Mouse (Mus musculus): ENCODE results near the gene Magi2. TPM values are rescaled to one million over a fixed set of nuclear protein-coding genes. Genes with fewer than 3 reads are reported as not detected.

Gene Magi2
- polyA plus RNA-seq, 1 experiment from 2014 or later, result 4.1 TPM

- Histone ChIP-seq H3K9ac (no peak overlapping the region), H3K27me3 (no peaks in the 10 kb centered on the region), H3K4me1 (replicated peaks) (no peaks in the 10 kb centered on the region), H3K36me3 (no peaks in the 10 kb centered on the region), H3K27ac (no peak overlapping the region), H3K9me3 (replicated peaks) (no peaks in the 10 kb centered on the region), H3K4me2 (no peak overlapping the region), H3K4me3 (no peak overlapping the region)
- WGBS, result 80% methylated on average over 3 of the region's 3 CpGs
- ATAC-seq (replicated peaks; ENCODE audit: insufficient number of reproducible peaks, insufficient read depth, low FRiP score, low read depth), result no peak
Observed at GRCm38 (mm10) chr5:20578666-20579065, 1351.8 kb downstream of the Magi2 start.

DNA sequence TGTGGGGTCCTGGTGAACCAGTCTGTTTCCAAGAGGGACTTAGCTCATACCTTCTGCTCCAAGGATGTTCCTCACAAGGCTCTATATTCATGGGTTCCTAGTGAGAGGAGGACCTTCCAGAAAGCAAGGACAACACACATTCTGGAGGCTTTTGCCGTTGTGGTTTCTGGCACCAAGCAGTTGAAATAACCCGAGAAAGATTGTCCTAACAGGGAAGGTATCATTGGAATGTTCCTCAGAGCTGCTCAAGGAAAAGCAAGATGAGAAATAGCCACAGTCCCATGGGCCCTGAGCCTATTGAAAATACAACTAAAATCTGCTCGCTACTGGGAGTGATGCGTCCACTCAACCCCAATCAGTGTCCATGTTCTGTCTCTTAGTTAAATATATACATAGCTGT, 1353.8 kb downstream of the Magi2 start:
- Histone ChIP-seq H3K9ac (no peak overlapping the region), H3K27me3 (no peaks in the 10 kb centered on the region), H3K4me1 (replicated peaks) (no peaks in the 10 kb centered on the region), H3K4me3 (no peak overlapping the region), H3K27ac (no peak overlapping the region), H3K36me3 (no peaks in the 10 kb centered on the region), H3K4me2 (no peak overlapping the region), H3K9me3 (replicated peaks) (no peaks in the 10 kb centered on the region)
- ATAC-seq (replicated peaks; ENCODE audit: insufficient number of reproducible peaks, insufficient read depth, low FRiP score, low read depth), result no peak
- 79% methylated on average over 4 of the region's 4 CpGs for WGBS

- Histone ChIP-seq H3K4me1 (replicated peaks) (no peaks in the 10 kb centered on the region), H3K4me2 (peak overlapping the region; percentile 25; the same call in 1 of the 2 replicates), H3K4me3 (no peak overlapping the region), H3K9me3 (replicated peaks) (no peaks in the 10 kb centered on the region), H3K36me3 (no peaks in the 10 kb centered on the region), H3K27ac (no peak overlapping the region), H3K27me3 (no peaks in the 10 kb centered on the region), H3K9ac (no peak overlapping the region)
- WGBS, result 31% methylated on average over 10 of the region's 10 CpGs
- no peak for ATAC-seq (replicated peaks; ENCODE audit: insufficient number of reproducible peaks, insufficient read depth, low FRiP score, low read depth)
Observed at GRCm38 (mm10) chr5:20582995-20583435, 1356.2 kb downstream of the Magi2 start.

DNA sequence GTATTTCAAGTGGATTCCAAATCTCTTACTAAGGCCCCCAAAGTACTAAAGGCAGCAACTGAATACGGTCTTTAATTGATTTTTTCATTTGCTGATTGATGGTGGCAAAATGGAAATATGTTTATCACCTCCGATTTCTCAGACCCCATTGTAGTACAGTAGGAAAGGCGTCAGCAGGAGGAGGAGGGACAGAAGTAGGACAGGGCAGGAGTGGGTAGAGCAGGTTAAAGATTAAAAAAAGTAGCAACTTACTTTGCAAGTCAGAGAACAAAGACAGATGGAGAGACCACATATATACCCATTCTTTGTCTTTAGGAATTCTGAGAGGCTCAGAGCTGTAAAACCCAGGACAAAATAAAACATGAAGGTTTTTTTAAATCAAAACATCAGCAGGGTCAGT, 1356.8 kb downstream of the Magi2 start:
- 51% methylated on average over 3 of the region's 3 CpGs for WGBS
- Histone ChIP-seq H3K9me3 (replicated peaks) (no peaks in the 10 kb centered on the region), H3K36me3 (no peaks in the 10 kb centered on the region), H3K27ac (no peak overlapping the region), H3K27me3 (no peaks in the 10 kb centered on the region), H3K4me2 (no peak overlapping the region), H3K4me3 (no peak overlapping the region), H3K4me1 (replicated peaks) (no peaks in the 10 kb centered on the region), H3K9ac (no peak overlapping the region)
- ATAC-seq (replicated peaks; ENCODE audit: insufficient number of reproducible peaks, insufficient read depth, low FRiP score, low read depth), result no peak

DNA sequence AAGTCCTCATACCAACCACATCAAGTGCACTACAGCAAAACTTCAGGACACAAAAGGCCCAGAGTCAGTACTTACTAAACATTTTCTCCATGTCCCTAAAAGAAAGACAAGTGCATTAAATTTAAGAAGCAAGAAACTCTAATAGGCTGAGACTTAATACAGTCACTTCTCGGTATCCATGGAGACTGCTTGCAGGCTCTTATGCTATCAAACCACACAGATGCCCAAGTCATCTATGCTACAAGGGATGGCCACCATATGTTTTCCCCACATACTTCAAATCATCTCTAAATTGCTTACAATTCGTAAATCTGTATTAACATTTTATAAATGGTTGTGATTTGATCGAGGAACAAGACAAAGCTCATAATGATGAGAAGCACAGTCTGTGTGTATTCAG, 1357.9 kb downstream of the Magi2 start:
- ATAC-seq (replicated peaks; ENCODE audit: insufficient number of reproducible peaks, insufficient read depth, low FRiP score, low read depth), result no peak
- 91% methylated on average over 3 of the region's 3 CpGs for WGBS
- Histone ChIP-seq H3K4me2 (no peak overlapping the region), H3K36me3 (no peaks in the 10 kb centered on the region), H3K27me3 (no peaks in the 10 kb centered on the region), H3K4me3 (no peak overlapping the region), H3K9ac (no peak overlapping the region), H3K4me1 (replicated peaks) (no peaks in the 10 kb centered on the region), H3K9me3 (replicated peaks) (no peaks in the 10 kb centered on the region), H3K27ac (no peak overlapping the region)

DNA sequence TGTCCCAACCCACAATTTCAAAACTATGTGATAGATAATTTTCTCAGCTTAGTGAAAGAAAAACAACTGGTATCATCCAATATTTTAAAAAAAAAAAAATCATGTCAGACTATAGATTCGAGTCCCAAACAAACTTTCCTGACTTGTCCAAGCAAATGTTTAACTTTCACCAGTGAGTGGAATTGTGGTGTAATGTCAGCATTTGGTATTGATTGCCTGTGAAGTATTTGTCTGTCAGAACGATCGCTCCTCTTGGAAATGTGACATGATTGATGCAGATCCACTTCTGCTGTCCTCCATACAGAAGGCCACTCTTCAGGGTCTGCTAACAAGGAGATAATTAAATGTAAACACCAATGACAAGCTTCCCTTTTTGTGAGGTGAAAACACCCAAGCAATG, 1362.9 kb downstream of the Magi2 start:
- Histone ChIP-seq H3K27ac (no peak overlapping the region), H3K9me3 (replicated peaks) (no peaks in the 10 kb centered on the region), H3K27me3 (no peaks in the 10 kb centered on the region), H3K36me3 (no peaks in the 10 kb centered on the region), H3K4me3 (no peak overlapping the region), H3K9ac (no peak overlapping the region), H3K4me2 (no peak overlapping the region), H3K4me1 (replicated peaks) (no peaks in the 10 kb centered on the region)
- 55% methylated on average over 3 of the region's 3 CpGs for WGBS
- no peak for ATAC-seq (replicated peaks; ENCODE audit: insufficient number of reproducible peaks, insufficient read depth, low FRiP score, low read depth)

DNA sequence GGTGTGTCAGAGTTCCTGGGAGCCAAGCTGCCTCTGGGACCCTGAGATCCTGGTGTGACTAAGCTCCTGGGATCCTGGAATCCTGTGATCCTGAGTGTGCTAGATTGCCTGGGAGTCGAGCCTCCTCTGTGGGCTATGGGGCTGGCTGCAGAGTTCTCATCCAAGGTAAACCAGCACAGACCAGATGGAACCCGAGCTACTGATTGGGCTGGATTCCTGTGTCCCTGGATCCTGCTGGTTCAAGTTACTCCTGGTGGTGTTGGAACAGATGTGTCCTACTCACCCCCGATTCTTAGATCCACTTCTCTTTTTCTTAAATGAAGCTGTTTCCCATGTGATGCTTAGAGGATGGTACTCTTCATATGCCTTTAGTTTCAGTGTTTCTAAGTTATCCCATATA, 1371.4 kb downstream of the Magi2 start:
- no peak for ATAC-seq (replicated peaks; ENCODE audit: insufficient number of reproducible peaks, insufficient read depth, low FRiP score, low read depth)
- Histone ChIP-seq H3K9ac (no peak overlapping the region), H3K4me3 (no peak overlapping the region), H3K4me2 (no peak overlapping the region), H3K36me3 (no peaks in the 10 kb centered on the region), H3K27ac (no peak overlapping the region), H3K4me1 (replicated peaks) (no peaks in the 10 kb centered on the region), H3K27me3 (no peaks in the 10 kb centered on the region), H3K9me3 (replicated peaks) (no peaks in the 10 kb centered on the region)
- WGBS, result 72% methylated on average over 3 of the region's 3 CpGs

DNA sequence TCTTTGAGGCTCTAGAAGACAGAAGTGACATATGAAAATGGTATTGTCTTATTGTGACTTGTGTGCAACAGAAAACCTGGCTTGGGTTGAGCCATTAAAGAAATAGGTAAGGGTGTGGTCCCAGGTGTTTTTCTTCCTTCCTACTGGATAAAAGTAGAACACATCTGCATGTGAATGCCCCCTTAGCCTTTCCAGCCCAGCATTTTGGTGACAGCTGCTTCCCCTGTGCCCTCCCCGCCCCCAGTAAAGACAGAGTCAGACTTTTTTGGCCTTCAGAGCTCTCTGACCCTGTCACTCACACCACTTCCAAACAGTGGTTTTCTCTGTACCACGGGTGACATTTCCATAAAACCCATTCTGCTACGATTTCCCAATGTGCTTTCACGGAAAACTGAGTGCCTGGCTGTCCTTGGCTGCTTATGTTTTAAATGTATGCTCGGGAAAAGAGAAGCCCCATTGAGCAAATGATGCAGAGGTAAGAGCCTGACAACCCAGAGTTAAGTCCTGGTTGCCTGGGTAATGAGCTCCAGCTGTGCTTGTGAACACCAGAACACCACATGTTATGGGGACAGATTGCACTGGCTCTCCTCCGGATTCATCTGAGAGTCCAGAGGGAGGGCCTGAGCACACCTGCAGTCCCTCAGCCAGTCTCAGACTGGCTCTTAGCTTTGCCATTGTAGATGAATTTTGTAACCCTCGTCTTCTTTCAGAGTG, 1377.1 kb downstream of the Magi2 start:
- no peak overlapping the region for H3K9ac ChIP-seq
- H3K4me2 ChIP-seq, result no peak overlapping the region
- no peaks in the 10 kb centered on the region for H3K36me3 ChIP-seq
- no peak for ATAC-seq (replicated peaks; ENCODE audit: insufficient number of reproducible peaks, insufficient read depth, low FRiP score, low read depth)
- H3K27ac ChIP-seq, result no peak overlapping the region
- H3K4me1 ChIP-seq (replicated peaks), result no peaks in the 10 kb centered on the region
- WGBS, result 44% methylated on average over 7 of the region's 7 CpGs
- no peaks in the 10 kb centered on the region for H3K27me3 ChIP-seq
- H3K4me3 ChIP-seq, result no peak overlapping the region
- H3K9me3 ChIP-seq (replicated peaks), result no peaks in the 10 kb centered on the region

DNA sequence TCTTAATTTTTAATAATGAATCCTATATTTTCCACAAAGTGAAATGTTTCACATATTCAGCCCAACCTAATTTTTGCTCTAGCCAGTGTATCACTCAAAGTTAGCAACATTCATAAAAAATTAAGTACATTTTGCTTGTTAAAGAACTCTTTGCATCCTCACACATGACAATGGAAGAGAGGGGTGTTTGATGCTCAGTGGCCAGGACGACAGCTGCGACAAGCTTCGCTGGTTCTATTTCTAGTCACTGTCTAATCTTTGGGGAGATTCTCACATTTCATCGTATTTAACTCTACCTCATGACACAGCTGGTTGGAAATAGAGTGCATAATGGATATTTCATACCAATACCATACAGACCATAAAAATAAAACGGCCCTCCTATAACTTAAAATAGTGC, 1379.7 kb downstream of the Magi2 start:
- H3K4me1 ChIP-seq (replicated peaks), result 0 out of 2 replicates have a peak, but pooled peaks cover 5% of the 10 kb centered on the region
- no peak overlapping the region for H3K9ac ChIP-seq
- H3K9me3 ChIP-seq (replicated peaks), result no peaks in the 10 kb centered on the region
- no peak overlapping the region for H3K4me2 ChIP-seq
- H3K27ac ChIP-seq, result no peak overlapping the region
- H3K27me3 ChIP-seq, result no peaks in the 10 kb centered on the region
- H3K36me3 ChIP-seq, result no peaks in the 10 kb centered on the region
- no peak overlapping the region for H3K4me3 ChIP-seq
- 77% methylated on average over 5 of the region's 5 CpGs for WGBS
- no peak for ATAC-seq (replicated peaks; ENCODE audit: insufficient number of reproducible peaks, insufficient read depth, low FRiP score, low read depth)

DNA sequence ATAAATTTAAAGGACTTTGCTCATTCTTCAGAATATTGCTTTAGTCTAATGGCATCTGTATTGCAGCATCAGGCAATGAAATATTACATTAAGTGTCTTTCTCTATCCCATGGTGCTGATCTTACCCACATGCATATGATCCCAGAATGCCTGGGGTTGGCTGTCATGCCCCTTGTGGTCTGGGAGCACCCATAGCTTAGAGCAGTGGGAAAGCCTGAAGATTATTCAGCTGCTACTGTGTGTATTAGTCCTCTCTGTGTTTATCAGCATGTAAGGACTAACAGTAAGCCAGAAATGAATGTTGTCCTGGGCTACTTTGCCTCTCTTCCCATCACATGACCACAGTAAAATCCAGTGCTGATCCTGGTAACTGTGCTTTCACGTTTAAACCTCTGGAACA, 1380.7 kb downstream of the Magi2 start:
- ATAC-seq (replicated peaks; ENCODE audit: insufficient number of reproducible peaks, insufficient read depth, low FRiP score, low read depth), result no peak
- Histone ChIP-seq H3K36me3 (no peaks in the 10 kb centered on the region), H3K27me3 (no peaks in the 10 kb centered on the region), H3K4me3 (no peak overlapping the region), H3K4me1 (replicated peaks) (0 out of 2 replicates have a peak, but pooled peaks cover 5% of the 10 kb centered on the region), H3K9ac (no peak overlapping the region), H3K27ac (no peak overlapping the region), H3K9me3 (replicated peaks) (no peaks in the 10 kb centered on the region), H3K4me2 (no peak overlapping the region)
- 47% methylated on average over 1 of the region's 1 CpGs for WGBS

DNA sequence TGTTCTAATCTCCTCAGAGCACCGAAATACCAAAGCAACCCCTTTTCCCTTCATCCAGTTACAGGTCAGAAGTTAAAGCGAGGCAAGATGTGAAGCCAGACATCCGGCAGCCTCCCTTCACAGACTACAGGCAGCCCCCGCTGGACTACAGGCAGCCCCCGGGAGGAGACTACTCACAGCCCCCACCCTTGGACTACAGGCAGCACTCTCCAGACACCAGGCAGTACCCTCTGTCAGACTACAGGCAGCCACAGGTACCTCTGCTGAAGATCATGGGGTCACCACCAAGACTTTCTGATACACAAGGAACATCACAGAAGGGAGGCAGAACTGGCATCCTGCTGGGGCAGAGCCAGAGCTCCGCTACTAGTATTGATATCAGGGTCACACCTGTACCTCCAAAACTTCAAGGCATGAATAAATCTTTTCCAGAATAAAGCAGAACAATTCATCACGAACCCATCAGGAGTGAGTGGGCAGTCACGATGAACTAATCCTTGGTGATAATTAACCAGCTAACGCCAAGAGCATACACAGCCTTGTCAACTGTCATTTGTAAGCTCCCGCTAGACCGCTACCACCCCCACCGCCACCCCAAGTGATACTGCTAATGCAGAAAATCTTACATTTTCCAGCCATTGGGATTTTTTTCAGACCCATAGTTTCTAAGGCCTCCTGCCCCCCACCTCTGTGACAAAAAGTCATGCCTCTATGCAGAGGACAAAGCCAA, 1382.5 kb downstream of the Magi2 start:
- Histone ChIP-seq H3K4me2 (no peak overlapping the region), H3K4me3 (no peak overlapping the region), H3K9me3 (replicated peaks) (no peaks in the 10 kb centered on the region), H3K27me3 (no peaks in the 10 kb centered on the region), H3K27ac (no peak overlapping the region), H3K4me1 (replicated peaks) (0 out of 2 replicates have a peak, but pooled peaks cover 5% of the 10 kb centered on the region), H3K9ac (no peak overlapping the region), H3K36me3 (no peaks in the 10 kb centered on the region)
- 82% methylated on average over 12 of the region's 12 CpGs for WGBS
- no peak for ATAC-seq (replicated peaks; ENCODE audit: insufficient number of reproducible peaks, insufficient read depth, low FRiP score, low read depth)

- H3K27me3 ChIP-seq, result no peaks in the 10 kb centered on the region
- H3K4me3 ChIP-seq, result no peak overlapping the region
- H3K4me1 ChIP-seq (replicated peaks), result 0 out of 2 replicates have a peak, but pooled peaks cover 5% of the 10 kb centered on the region
- 26% methylated on average over 2 of the region's 2 CpGs for WGBS
- no peaks in the 10 kb centered on the region for H3K36me3 ChIP-seq
- ATAC-seq (replicated peaks; ENCODE audit: insufficient number of reproducible peaks, insufficient read depth, low FRiP score, low read depth), result no peak
- no peak overlapping the region for H3K4me2 ChIP-seq
- no peak overlapping the region for H3K27ac ChIP-seq
- H3K9me3 ChIP-seq (replicated peaks), result no peaks in the 10 kb centered on the region
- H3K9ac ChIP-seq, result no peak overlapping the region
Observed at GRCm38 (mm10) chr5:20610640-20611039, 1383.8 kb downstream of the Magi2 start.

Data from heart, embryonic 15.5 days (tissue).